Mouse (Mus musculus): ENCODE results near the gene Gm9508. TPM values are rescaled to one million over a fixed set of nuclear protein-coding genes. Genes with fewer than 3 reads are reported as not detected.

The Gm9508 gene
- polyA plus RNA-seq, 1 experiment from 2014 or later: not detected

DNA sequence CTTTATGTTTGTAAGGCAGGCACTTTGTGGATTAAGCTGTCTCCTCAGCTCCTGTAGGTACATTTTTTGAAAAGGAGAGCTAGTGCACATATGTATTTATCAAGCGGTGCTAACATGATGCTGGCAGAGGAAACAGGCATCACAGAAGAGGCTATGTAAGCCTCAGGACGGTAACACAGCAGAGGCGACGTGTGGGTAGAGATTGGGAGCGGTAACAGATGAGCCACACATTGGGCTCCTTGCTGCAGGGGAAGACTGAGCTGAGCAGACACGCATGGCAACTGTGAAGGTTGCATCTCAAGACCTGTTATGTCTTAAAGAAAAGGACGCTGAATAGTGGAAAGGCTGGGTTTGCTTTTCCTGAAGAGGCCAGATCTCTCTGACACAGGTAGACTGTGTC, 14.0 kb downstream of the Gm9508 start:
- Histone ChIP-seq H3K4me2 (ENCODE audit: low read depth, low read length) (no peak overlapping the region), H3K9ac (replicated peaks; ENCODE audit: low read depth, low read length) (no peak overlapping the region), H3K4me1 (ENCODE audit: control insufficient read depth, insufficient read depth, low read length) (no peaks in the 10 kb centered on the region), H3K4me3 (ENCODE audit: low read depth, low read length) (no peak overlapping the region), H3K9me3 (ENCODE audit: control insufficient read depth, low read length) (no peaks in the 10 kb centered on the region), H3K27ac (ENCODE audit: low read depth, low read length) (no peak overlapping the region), H3K36me3 (ENCODE audit: control insufficient read depth, insufficient read depth, low read length) (no peaks in the 10 kb centered on the region), H3K27me3 (ENCODE audit: control insufficient read depth, insufficient read depth, low read length) (peaks cover 11% of the 10 kb centered on the region; the same call in 1 of the 2 replicates)
- no peak for ATAC-seq (ENCODE audit: low read depth)
- WGBS: 72% methylated on average over 7 of the region's 7 CpGs

DNA sequence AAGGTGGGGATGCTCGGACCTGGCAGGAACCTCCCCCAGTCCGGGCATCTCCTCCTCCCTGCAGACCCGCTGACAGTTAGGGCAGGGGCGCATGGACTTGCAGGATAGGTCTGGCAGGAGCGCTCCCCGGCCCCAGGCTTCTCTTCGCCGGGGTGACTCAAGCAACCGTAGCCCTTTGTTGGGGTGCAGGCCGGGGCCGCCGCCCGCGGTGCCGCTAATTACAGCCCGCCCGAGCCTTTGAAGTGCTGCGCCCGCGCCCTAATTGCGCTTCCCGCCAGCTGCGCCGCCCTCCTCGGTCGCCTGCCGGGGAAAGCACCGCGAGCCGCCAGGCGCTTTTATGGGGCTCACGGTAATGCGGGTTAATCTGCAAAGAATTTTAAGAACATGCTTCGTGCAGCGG, 19.5 kb downstream of the Gm9508 start:
- Histone ChIP-seq H3K27ac (ENCODE audit: low read depth, low read length) (no peak overlapping the region), H3K4me3 (ENCODE audit: low read depth, low read length) (peak overlapping the region; percentile 24), H3K9me3 (ENCODE audit: control insufficient read depth, low read length) (no peaks in the 10 kb centered on the region), H3K27me3 (ENCODE audit: control insufficient read depth, insufficient read depth, low read length) (peaks cover 11% of the 10 kb centered on the region), H3K4me1 (ENCODE audit: control insufficient read depth, insufficient read depth, low read length) (no peaks in the 10 kb centered on the region), H3K36me3 (ENCODE audit: control insufficient read depth, insufficient read depth, low read length) (no peaks in the 10 kb centered on the region), H3K4me2 (ENCODE audit: low read depth, low read length) (peak overlapping the region; percentile 50), H3K9ac (replicated peaks; ENCODE audit: low read depth, low read length) (peak overlapping the region; percentile 21; the same call in 1 of the 2 replicates)
- peak; percentile 41; the same call in 1 of the 2 replicates for ATAC-seq (ENCODE audit: low read depth)
- under 1% methylated on average over 35 of the region's 35 CpGs for WGBS

DNA sequence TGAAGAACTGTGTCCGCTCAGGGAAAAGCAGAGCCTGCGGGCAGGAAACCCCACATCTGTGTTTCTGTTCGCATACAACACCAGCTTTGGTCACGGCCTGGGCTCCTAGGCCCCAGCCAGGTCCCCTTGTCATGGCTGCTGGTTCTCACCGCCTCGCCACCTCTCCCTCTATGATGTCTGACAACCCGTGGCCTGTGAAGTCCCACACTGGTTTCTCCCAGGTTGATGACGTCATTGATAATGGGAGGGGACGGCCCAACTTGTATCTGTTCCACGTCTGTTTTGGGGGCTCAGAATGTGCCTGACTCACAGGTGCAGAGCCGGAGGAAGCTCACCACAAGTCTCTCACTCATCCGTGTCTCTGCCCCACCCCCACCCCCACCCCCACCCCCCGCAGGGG, 23.3 kb downstream of the Gm9508 start:
- Histone ChIP-seq H3K4me2 (ENCODE audit: low read depth, low read length) (no peak overlapping the region), H3K9me3 (ENCODE audit: control insufficient read depth, low read length) (no peaks in the 10 kb centered on the region), H3K4me3 (ENCODE audit: low read depth, low read length) (no peak overlapping the region), H3K27me3 (ENCODE audit: control insufficient read depth, insufficient read depth, low read length) (peaks cover 11% of the 10 kb centered on the region), H3K36me3 (ENCODE audit: control insufficient read depth, insufficient read depth, low read length) (no peaks in the 10 kb centered on the region), H3K27ac (ENCODE audit: low read depth, low read length) (no peak overlapping the region), H3K9ac (replicated peaks; ENCODE audit: low read depth, low read length) (no peak overlapping the region), H3K4me1 (ENCODE audit: control insufficient read depth, insufficient read depth, low read length) (no peaks in the 10 kb centered on the region)
- ATAC-seq (ENCODE audit: low read depth): no peak
- WGBS: 65% methylated on average over 13 of the region's 13 CpGs

DNA sequence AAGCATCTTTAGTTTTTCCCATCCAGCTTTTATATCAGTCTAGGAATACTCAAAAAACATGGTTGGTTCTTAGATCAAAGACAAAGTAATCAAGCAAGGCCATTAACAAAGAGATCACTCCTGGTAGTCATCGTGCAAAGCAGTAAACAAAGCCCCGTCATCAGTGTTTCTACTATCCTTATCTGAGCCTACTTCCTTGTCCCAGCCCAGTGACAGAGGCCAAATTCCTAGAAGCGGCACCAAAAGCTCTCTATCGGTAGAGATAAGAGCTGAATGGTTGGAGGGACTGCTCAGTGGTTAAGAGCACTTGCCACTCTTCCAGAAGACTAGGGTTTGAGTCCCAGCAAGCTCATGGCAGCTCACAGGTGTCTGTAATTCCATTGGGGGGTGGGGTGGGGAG, 25.5 kb downstream of the Gm9508 start:
- Histone ChIP-seq H3K9ac (replicated peaks; ENCODE audit: low read depth, low read length) (no peak overlapping the region), H3K4me2 (ENCODE audit: low read depth, low read length) (no peak overlapping the region), H3K27ac (ENCODE audit: low read depth, low read length) (no peak overlapping the region), H3K9me3 (ENCODE audit: control insufficient read depth, low read length) (no peaks in the 10 kb centered on the region), H3K4me1 (ENCODE audit: control insufficient read depth, insufficient read depth, low read length) (no peaks in the 10 kb centered on the region), H3K4me3 (ENCODE audit: low read depth, low read length) (no peak overlapping the region), H3K36me3 (ENCODE audit: control insufficient read depth, insufficient read depth, low read length) (no peaks in the 10 kb centered on the region), H3K27me3 (ENCODE audit: control insufficient read depth, insufficient read depth, low read length) (no peaks in the 10 kb centered on the region)
- ATAC-seq (ENCODE audit: low read depth): no peak
- WGBS: 83% methylated on average over 4 of the region's 4 CpGs

DNA sequence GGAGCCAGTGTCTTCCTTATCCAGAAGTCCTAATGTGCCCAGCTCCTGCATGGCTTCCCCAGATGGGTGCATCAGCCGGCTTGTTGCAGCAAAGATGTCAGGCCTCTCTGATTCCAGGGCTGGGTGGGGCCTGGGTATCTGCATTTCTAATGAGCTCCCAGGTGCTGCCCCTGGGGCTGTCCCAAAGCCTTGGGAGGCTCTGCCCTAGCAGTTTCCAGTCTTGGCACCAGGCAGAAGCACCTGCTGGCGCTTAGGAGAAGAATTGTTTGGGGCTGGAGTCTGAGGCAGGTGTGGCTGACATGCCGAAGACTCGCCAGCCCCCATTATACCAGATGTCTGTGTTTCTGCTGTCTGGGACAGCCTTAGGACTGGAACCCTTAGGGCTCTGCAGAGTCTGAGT, 26.3 kb downstream of the Gm9508 start:
- H3K4me2 ChIP-seq (ENCODE audit: low read depth, low read length): no peak overlapping the region
- H3K9me3 ChIP-seq (ENCODE audit: control insufficient read depth, low read length): no peaks in the 10 kb centered on the region
- no peak overlapping the region for H3K27ac ChIP-seq (ENCODE audit: low read depth, low read length)
- no peak for ATAC-seq (ENCODE audit: low read depth)
- H3K4me3 ChIP-seq (ENCODE audit: low read depth, low read length): no peak overlapping the region
- no peaks in the 10 kb centered on the region for H3K27me3 ChIP-seq (ENCODE audit: control insufficient read depth, insufficient read depth, low read length)
- H3K4me1 ChIP-seq (ENCODE audit: control insufficient read depth, insufficient read depth, low read length): no peaks in the 10 kb centered on the region
- no peak overlapping the region for H3K9ac ChIP-seq (replicated peaks; ENCODE audit: low read depth, low read length)
- no peaks in the 10 kb centered on the region for H3K36me3 ChIP-seq (ENCODE audit: control insufficient read depth, insufficient read depth, low read length)
- 77% methylated on average over 4 of the region's 4 CpGs for WGBS

DNA sequence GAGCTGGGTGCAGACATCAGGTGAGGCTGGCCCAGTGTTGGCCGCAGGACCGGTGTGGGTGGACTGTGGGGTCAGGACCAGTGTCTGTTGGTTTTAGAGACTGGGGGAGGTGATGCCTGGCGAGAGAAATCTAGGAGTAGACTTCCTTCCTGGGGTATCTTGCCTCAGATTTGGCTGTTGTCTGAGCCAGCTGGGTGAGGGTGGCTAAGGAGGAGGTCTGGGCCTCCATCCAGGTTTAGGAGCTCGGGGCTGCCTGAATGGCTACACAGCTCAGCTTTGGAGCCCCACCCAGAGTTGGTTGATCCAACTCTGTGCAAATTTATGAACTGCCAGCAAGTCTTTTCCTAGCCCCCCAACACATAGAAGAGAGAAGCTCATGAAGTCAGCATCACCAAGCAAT, 29.6 kb downstream of the Gm9508 start:
- ATAC-seq (ENCODE audit: low read depth): no peak
- 90% methylated on average over 4 of the region's 4 CpGs for WGBS
- no peak overlapping the region for H3K4me3 ChIP-seq (ENCODE audit: low read depth, low read length)
- H3K9me3 ChIP-seq (ENCODE audit: control insufficient read depth, low read length): no peaks in the 10 kb centered on the region
- no peaks in the 10 kb centered on the region for H3K27me3 ChIP-seq (ENCODE audit: control insufficient read depth, insufficient read depth, low read length)
- no peak overlapping the region for H3K27ac ChIP-seq (ENCODE audit: low read depth, low read length)
- H3K4me1 ChIP-seq (ENCODE audit: control insufficient read depth, insufficient read depth, low read length): no peaks in the 10 kb centered on the region
- no peak overlapping the region for H3K4me2 ChIP-seq (ENCODE audit: low read depth, low read length)
- no peaks in the 10 kb centered on the region for H3K36me3 ChIP-seq (ENCODE audit: control insufficient read depth, insufficient read depth, low read length)
- no peak overlapping the region for H3K9ac ChIP-seq (replicated peaks; ENCODE audit: low read depth, low read length)

DNA sequence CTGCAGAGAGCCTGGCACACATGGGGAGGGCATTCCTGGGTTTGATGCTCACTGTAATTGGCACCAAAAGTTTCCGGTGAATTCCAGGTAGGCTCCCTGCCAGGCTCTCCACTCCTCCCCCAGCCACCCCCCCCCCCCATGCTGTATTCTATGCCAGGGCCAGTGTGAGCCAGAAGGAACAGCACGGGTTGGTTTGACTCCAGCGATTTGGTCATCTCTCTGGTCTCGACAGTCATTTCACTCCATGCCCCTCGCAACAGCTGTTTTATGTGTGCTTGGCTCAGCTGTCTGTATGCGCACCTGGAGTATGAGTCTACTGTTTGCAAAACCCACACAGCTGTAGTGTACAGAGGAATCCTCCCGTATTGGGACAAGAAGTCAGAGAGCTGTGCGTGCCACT, 30.7 kb downstream of the Gm9508 start:
- Histone ChIP-seq H3K27ac (ENCODE audit: low read depth, low read length) (no peak overlapping the region), H3K9me3 (ENCODE audit: control insufficient read depth, low read length) (no peaks in the 10 kb centered on the region), H3K4me1 (ENCODE audit: control insufficient read depth, insufficient read depth, low read length) (no peaks in the 10 kb centered on the region), H3K4me2 (ENCODE audit: low read depth, low read length) (no peak overlapping the region), H3K36me3 (ENCODE audit: control insufficient read depth, insufficient read depth, low read length) (no peaks in the 10 kb centered on the region), H3K4me3 (ENCODE audit: low read depth, low read length) (no peak overlapping the region), H3K9ac (replicated peaks; ENCODE audit: low read depth, low read length) (no peak overlapping the region), H3K27me3 (ENCODE audit: control insufficient read depth, insufficient read depth, low read length) (no peaks in the 10 kb centered on the region)
- ATAC-seq (ENCODE audit: low read depth): no peak
- WGBS: 84% methylated on average over 8 of the region's 8 CpGs

DNA sequence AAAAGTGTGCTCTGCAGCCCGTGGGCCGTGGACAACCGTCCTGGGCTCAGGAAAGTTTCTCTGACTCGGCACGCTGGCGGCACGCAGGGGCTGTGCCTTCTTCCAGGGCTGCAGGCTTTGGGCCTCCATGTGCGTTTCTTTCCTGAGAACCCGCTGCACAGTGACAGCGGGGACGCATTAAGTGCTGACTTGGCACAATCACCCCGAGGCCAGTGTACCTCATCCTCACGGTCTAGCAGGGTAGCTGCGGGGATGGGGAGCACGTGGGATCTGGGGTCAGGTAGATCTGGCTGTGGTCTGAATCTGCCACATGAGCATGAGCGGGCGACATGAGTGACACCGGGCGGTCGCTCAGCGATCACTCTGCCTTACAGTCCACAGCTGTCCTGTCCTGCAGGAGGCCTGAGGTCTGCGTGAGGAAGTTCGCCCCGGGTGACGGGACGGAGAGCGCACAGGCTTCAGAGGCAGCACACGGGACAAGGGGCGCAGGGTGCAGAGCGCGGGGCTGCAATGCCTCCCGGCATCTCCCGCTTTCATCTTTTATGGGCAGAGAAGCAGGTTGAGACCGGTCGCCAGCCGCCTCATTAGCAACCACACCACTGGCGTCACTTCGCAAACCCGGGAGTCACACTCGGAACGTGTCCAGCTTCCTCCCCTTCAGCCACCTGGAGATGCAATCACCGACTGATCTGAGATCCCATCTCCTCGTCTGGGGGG, 32.9 kb downstream of the Gm9508 start:
- Histone ChIP-seq H3K27ac (ENCODE audit: low read depth, low read length) (no peak overlapping the region), H3K36me3 (ENCODE audit: control insufficient read depth, insufficient read depth, low read length) (no peaks in the 10 kb centered on the region), H3K9ac (replicated peaks; ENCODE audit: low read depth, low read length) (no peak overlapping the region), H3K27me3 (ENCODE audit: control insufficient read depth, insufficient read depth, low read length) (no peaks in the 10 kb centered on the region), H3K4me3 (ENCODE audit: low read depth, low read length) (no peak overlapping the region), H3K9me3 (ENCODE audit: control insufficient read depth, low read length) (no peaks in the 10 kb centered on the region), H3K4me1 (ENCODE audit: control insufficient read depth, insufficient read depth, low read length) (no peaks in the 10 kb centered on the region), H3K4me2 (ENCODE audit: low read depth, low read length) (peak overlapping the region; percentile 16; the same call in 1 of the 2 replicates)
- WGBS: 36% methylated on average over 43 of the region's 43 CpGs
- no peak; the same call in 1 of the 2 replicates for ATAC-seq (ENCODE audit: low read depth)

DNA sequence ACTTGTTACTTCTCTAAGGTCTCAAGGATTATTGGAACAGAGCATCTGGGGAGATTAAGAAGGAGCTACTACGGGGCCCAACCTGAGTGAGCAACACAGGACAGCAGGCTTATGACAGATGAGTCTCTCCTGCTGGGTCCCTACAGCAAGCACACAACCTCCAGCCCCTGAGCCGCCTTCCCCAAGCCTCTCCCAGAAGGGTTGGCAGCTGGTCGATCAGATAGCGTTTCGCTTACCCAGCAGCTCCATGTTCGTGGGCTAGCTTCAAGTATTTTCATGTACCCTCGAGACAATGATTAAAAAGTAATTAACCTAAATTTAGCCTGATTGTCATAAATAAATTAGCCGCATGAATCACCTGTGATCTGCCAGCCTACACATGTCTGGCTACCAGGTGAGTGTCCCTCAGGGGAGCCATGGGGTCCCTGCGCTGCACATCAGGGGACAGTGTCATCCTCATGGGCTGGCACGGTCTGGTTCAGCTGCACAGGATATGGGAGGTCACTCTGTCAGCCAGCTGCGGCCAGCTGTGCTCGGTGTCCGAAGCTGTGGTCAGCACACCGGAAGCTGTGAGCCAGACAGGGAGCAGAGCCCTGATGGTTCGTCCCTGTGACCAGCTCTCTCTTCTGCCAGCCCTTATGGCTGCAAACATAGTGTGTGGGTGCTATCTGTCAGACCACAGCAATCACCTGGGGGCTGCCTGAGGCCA, 38.6 kb downstream of the Gm9508 start:
- no peaks in the 10 kb centered on the region for H3K4me1 ChIP-seq (ENCODE audit: control insufficient read depth, insufficient read depth, low read length)
- no peaks in the 10 kb centered on the region for H3K36me3 ChIP-seq (ENCODE audit: control insufficient read depth, insufficient read depth, low read length)

More for the DNA sequence above, 38.6 kb downstream of the Gm9508 start:
- Histone ChIP-seq H3K9me3 (ENCODE audit: control insufficient read depth, low read length) (no peaks in the 10 kb centered on the region), H3K27me3 (ENCODE audit: control insufficient read depth, insufficient read depth, low read length) (no peaks in the 10 kb centered on the region), H3K9ac (replicated peaks; ENCODE audit: low read depth, low read length) (no peak overlapping the region), H3K4me2 (ENCODE audit: low read depth, low read length) (no peak overlapping the region), H3K27ac (ENCODE audit: low read depth, low read length) (no peak overlapping the region), H3K4me3 (ENCODE audit: low read depth, low read length) (no peak overlapping the region)
- 58% methylated on average over 15 of the region's 15 CpGs for WGBS
- ATAC-seq (ENCODE audit: low read depth): no peak
